Mouse (Mus musculus) spleen, postnatal 36 days (tissue): ENCODE results near the gene Gm4450.
A peak's percentile ranks its signal among the peaks of the same experiment; 100 is the strongest.
"Not testable (repeated sequence)": the region's sequence is repeated elsewhere in the genome, so short reads cannot be mapped to it uniquely, and the experiment has no call there.

Experiments
- DNase-seq, 2 experiments: peaks; one replicate each; pipeline ENCODE4 v3.0.0; 2022; ENCODE audit warnings: low spot score in 2 of 2, mixed read lengths in 1 of 2

Gm4450 gene

GRCm38 (mm10) chr3:98417328-98417727 is 39.6 kb downstream of the Gm4450 start:
- peak; percentile 49 to 55 for DNase-seq

GRCm38 (mm10) chr3:98416426-98417250 is 40.3 kb downstream of the Gm4450 start:
- no peak for DNase-seq

GRCm38 (mm10) chr3:98414296-98414695 is 42.6 kb downstream of the Gm4450 start:
- no peak for DNase-seq

- DNase-seq, result no peak
Measured at GRCm38 (mm10) chr3:98413733-98414132, 43.2 kb downstream of the Gm4450 start.

GRCm38 (mm10) chr3:98410619-98411580 is 46.0 kb downstream of the Gm4450 start:
- DNase-seq, result not testable (repeated sequence)

GRCm38 (mm10) chr3:98407261-98407780 is 49.6 kb downstream of the Gm4450 start:
- not testable (repeated sequence) for DNase-seq

- DNase-seq, result peak; percentile 69 to 75
Measured at GRCm38 (mm10) chr3:98406569-98407144, 50.3 kb downstream of the Gm4450 start.

GRCm38 (mm10) chr3:98405877-98406276 is 51.0 kb downstream of the Gm4450 start:
- DNase-seq, result not testable (repeated sequence)

GRCm38 (mm10) chr3:98404268-98404895 is 52.5 kb downstream of the Gm4450 start:
- not testable (repeated sequence) for DNase-seq
